Mouse (Mus musculus): Measurements from ENCODE around the gene Mrgprh. TPM values are rescaled to one million over a fixed set of nuclear protein-coding genes. Genes with fewer than 3 reads are reported as not detected.

Mrgprh gene
- total and polyA plus RNA-seq, 3 experiments, result not detected

DNA sequence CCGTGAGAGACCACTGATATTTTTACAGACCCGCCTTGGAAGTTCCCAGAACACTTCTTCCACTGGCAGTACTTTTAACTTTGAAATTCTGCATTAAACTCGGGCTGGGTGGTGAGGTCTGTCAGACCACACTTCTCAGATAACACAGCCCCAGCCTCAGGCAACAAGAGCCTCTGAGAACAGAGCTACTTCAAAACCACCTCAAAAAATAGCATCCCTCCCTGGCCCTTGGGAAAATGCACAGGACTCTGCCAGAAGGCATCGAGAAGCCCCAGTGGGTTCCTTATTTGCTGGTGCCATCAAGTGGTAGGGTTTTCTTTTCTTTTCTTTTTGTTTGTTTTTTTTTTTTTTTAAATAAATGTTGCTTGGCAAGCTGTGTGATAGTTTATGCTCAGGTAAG, 7.2 kb upstream of the Mrgprh start:
- no peaks in the 10 kb centered on the region for H3K4me1 ChIP-seq (ENCODE audit: control insufficient read depth in 1 of 2, insufficient read depth in 2 of 2, low read length in 2 of 2)
- H3K9ac ChIP-seq (ENCODE audit: control insufficient read depth, low read depth, low read length, poor library complexity, severe bottlenecking), result no peak overlapping the region
- H3K79me2 ChIP-seq (ENCODE audit: control insufficient read depth, insufficient read depth, low read length, poor library complexity), result no peaks in the 10 kb centered on the region
- no peak overlapping the region for H3K27ac ChIP-seq (ENCODE audit: control insufficient read depth, low read depth, low read length)
- H3K9me3 ChIP-seq (replicated peaks; ENCODE audit: insufficient read depth, low read length), result no peaks in the 10 kb centered on the region
- peaks cover 0 to 2% of the 10 kb centered on the region in 2 experiments; a peak in 2 of 4 replicates for H3K27me3 ChIP-seq (ENCODE audit: control insufficient read depth in 1 of 2, insufficient read depth in 2 of 2, low read length in 2 of 2)
- TF ChIP-seq CHD2 (IDR thresholded peaks at IDR 0.05; ENCODE audit: low read length), result no peak
- no peak for TF ChIP-seq POLR2AphosphoS5 (IDR thresholded peaks at IDR 0.05; ENCODE audit: borderline replicate concordance, low read depth, low read length)
- no peak for TF ChIP-seq ZKSCAN1 (IDR thresholded peaks at IDR 0.05; ENCODE audit: low read depth, low read length)
- no peak for TF ChIP-seq ZNF384 (IDR thresholded peaks at IDR 0.05; ENCODE audit: low read depth, low read length)
- TF ChIP-seq RCOR1 (IDR thresholded peaks at IDR 0.05; ENCODE audit: low read depth, low read length), result no peak
- TF ChIP-seq ZC3H11A (IDR thresholded peaks at IDR 0.05; ENCODE audit: low read depth, low read length), result no peak
- TF ChIP-seq CHD1 (IDR thresholded peaks at IDR 0.05; ENCODE audit: low read depth, low read length), result no peak
- no peak overlapping the region for H3K4me3 ChIP-seq (ENCODE audit: control insufficient read depth in 1 of 2, insufficient read depth in 1 of 2, low read depth in 2 of 2, low read length in 2 of 2)
- no peak for DNase-seq (ENCODE audit: low read depth, low spot score)
- no peaks in the 10 kb centered on the region for H3K36me3 ChIP-seq (ENCODE audit: control insufficient read depth in 1 of 2, insufficient read depth in 2 of 2, low read length in 2 of 2)

DNA sequence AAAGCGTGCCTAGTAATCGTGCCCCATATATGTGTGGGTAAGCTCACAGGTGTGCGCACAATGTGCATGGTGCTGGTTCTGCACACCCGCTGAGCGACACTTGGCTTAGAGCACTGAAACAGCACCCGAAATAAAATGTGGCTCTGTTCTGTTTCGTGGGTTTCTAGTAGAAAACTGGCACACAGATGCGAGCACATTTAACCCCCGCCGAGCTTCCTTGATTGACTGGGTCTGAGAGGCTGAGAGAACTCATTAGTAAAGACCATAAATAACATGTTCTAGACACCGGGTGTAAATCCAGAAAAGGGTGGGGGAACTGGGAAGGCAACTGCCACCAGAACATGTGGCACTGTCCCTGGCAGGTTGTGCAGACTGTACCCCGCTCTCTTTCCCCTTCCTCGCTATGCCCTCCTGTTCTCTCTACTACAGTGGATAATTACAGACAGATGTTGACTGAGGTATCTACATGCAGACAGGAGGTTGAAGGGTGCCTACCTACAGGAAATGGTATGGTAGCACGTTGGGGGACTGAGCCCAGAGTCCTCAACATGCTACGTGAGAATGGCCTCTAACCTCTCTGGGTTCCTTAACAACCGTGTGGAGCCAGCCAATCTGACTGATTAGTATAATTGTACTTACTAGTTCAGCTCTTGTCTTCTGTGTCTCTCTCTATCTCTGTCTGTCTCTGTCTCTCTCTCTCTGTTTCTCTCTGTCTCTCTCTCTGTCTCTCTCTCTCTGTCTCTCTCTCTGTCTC, 3.4 kb upstream of the Mrgprh start:
- Histone ChIP-seq H3K9ac (ENCODE audit: control insufficient read depth, low read depth, low read length, poor library complexity, severe bottlenecking) (no peak overlapping the region), H3K4me1 (ENCODE audit: control insufficient read depth in 1 of 2, insufficient read depth in 2 of 2, low read length in 2 of 2) (peaks cover 0 to 4% of the 10 kb centered on the region in 2 experiments; a peak in 1 of 4 replicates), H3K79me2 (ENCODE audit: control insufficient read depth, insufficient read depth, low read length, poor library complexity) (no peaks in the 10 kb centered on the region), H3K27me3 (ENCODE audit: control insufficient read depth in 1 of 2, insufficient read depth in 2 of 2, low read length in 2 of 2) (peaks cover 0 to 2% of the 10 kb centered on the region in 2 experiments; a peak in 2 of 4 replicates), H3K36me3 (ENCODE audit: control insufficient read depth in 1 of 2, insufficient read depth in 2 of 2, low read length in 2 of 2) (peaks cover 0 to 2% of the 10 kb centered on the region in 2 experiments; a peak in 1 of 4 replicates), H3K27ac (ENCODE audit: control insufficient read depth, low read depth, low read length) (no peak overlapping the region), H3K4me3 (ENCODE audit: control insufficient read depth in 1 of 2, insufficient read depth in 1 of 2, low read depth in 2 of 2, low read length in 2 of 2) (no peak overlapping the region), H3K9me3 (replicated peaks; ENCODE audit: insufficient read depth, low read length) (no peaks in the 10 kb centered on the region)
- DNase-seq (ENCODE audit: low read depth, low spot score), result no peak
- no peak for TF ChIP-seq EP300 (IDR thresholded peaks at IDR 0.05; ENCODE audit: low read depth in 1 of 2, low read length in 2 of 2)
- no peak for TF ChIP-seq E2F4 (IDR thresholded peaks at IDR 0.05; ENCODE audit: borderline replicate concordance, low read depth, low read length)
- no peak for TF ChIP-seq TAL1 (IDR thresholded peaks at IDR 0.05; ENCODE audit: low read length)
- TF ChIP-seq USF1 (IDR thresholded peaks at IDR 0.05; ENCODE audit: low read depth, low read length), result no peak
- TF ChIP-seq MAZ (IDR thresholded peaks at IDR 0.05; ENCODE audit: low read depth, low read length), result no peak
- TF ChIP-seq SMC3 (IDR thresholded peaks at IDR 0.05; ENCODE audit: low read depth, low read length), result no peak
- TF ChIP-seq KAT2A (conservative IDR thresholded peaks at IDR 0.05; ENCODE audit: low read depth, low read length), result no peak
- no peak for TF ChIP-seq MXI1 (IDR thresholded peaks at IDR 0.05; ENCODE audit: low read depth, low read length)

Data from MEL (cell line).